Mouse (Mus musculus) small intestine, adult 10 weeks (tissue): ENCODE measurements around the gene Ppp1ca. TPM values are rescaled to one million over a fixed set of nuclear protein-coding genes. Genes with fewer than 3 reads are reported as not detected.

Experiments
- polyA plus RNA-seq: library from polyadenylated mRNA; stranded (reverse); fragments of 350-450 nt; fragmentation: Illumina TruSeq; extraction: RNeasy Lipid Tissue Mini Kit (QIAGEN cat#74804); gene quantifications from one replicate; pipeline ENCODE4 v1.2.3, GENCODE M21; 2014; ENCODE audit warnings: low replicate concordance

Ppp1ca gene
- 39.0 TPM for polyA plus RNA-seq

DNA sequence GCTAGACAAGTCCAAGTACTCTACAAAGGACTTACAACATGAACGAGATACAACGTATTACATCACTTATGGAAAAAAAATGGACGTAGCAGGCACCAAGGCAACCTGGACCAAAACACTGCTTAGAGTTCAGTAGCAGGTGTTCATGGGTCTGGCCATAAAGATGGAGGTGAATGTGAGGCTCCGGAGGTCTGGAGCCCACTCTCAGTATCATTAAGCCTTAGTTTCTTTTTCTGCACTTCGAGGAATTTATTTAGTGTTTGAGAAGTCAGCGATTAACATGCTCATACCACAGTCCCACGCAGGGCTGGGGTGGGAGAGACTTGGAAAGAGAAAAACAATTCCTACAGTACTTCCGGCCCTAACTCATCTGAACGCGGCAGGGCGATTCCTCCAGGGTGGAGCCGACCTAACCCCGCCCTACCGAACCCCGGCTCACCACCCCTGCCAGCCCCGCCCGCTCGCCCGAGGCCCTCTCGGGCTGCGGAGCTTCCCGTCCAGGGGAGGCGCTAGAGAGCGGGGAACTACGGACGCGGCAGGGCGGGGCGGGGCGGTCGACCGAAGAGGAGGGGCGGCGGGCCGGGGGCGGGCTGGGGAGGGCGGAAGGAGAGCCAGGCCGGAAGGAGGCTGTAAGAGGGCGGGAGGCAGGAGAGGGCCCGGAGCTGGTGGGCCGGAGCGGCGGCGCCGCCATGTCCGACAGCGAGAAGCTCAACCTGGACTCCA lies at the start of gene Ppp1ca:
Gene Ppp1ca, plus strand, starts transcription at position 538 of the 723 bp plus-strand sequence.

DNA sequence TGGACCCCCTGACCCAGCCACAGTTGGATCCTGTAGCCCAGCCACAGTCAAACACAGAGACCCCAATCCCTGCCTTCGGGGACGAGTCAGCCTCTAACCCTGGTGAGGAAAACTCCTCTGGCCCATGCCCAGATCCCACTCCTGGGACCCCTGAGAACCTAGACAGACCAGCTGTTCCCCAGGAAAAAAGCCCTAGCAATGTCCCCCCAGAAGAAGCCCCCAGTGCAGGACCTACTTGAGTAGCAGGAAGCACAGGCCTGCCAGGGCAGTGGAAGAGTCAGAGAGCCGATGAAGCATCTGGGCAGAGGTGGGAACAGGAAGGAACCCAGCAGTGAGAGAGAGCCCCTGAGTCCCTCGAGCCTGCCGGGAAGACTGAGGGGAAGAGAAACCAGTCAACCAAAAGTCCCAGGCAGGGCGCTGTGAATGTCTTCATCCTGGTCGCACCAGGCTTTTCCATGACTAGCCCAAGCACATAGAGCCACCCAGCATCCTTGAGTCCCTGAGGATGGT lies 48.1 kb upstream of the Ppp1ca start, which contains the start of gene Cabp4:
Gene Cabp4, minus strand, starts transcription at position 275 of the 510 bp plus-strand sequence.

DNA sequence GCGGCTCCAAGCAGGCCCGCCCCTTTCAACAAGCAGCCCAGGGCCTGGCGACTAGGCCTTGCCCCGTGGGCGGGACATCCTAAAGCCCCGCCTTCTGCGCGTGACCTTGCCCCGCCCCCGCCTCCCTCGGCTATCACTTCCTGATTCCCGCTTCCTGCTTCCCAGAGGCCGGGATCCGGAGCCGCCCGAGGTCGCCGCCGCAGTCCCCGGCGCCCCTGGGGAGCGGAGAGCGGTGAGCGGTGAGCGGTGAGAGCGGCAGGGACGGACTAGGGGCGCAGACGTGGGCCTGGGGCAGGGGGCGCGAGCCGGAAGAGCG lies 43.4 kb upstream of the Ppp1ca start, which contains the start of gene Coro1b:
Gene Coro1b, plus strand, starts transcription at position 129 of the 316 bp plus-strand sequence.

DNA sequence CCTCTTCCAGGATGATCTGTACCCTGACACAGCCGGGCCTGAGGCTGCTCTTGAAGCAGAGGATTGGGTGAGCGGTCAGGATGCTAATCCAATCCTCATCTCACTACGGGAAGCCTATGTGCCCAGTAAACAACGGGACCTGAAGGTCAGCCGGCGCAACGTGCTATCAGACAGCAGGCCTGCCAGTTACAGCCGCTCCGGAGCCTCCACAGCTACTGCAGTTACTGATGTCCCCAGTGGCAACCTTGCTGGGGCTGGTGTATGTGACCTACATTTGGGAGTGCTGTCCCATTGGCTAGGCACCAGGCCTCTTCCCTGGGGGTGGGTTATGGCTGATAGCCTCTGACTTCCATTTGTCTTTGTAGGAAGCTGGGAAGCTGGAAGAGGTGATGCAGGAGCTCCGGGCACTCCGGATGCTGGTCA lies 38.6 kb upstream of the Ppp1ca start, which contains the start of gene Ptprcap:
Gene Ptprcap, plus strand, starts transcription at position 373 of the 423 bp plus-strand sequence.

DNA sequence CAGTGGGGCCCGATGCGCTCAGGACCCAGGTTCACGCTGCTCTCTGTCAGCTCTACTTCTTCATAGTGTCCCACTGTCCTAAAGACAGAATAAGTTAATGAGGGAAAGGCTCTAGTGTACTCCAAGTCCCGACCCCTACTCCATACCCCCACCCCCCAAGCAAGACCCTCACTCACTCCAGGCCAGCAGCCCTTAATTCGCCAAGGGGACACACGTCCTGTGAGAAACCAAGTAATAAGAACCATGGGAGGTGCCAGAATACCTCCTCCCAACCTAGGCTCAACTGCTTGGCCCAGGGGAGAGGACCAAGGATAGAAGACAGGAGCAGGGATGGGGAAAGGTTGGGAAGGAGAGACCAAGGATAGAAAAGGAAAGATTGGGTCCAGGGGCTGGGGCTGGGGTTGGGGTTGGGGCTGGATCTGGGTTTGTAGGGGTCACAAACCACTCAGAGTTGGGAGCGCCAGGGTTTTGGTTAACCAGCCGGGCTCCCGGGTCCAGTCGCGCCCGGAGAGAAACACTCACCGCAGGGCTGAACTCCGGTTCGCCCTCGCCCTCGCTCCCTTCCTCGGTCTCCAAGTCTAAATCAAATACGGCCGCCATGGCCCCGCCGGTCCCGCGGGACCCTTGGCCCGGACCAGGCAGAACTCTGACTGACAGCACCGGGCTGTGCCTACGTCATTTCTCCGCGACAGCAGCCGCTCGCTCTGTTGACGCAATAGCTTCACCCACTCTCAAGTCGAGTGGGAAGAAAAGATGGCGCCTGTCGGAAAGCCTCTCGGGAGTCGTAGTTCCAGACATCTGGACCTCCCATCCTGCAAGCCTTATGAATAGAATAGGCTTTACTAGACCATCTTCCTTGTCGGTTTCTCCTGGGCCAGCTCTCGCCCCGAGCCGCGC lies 29.0 kb upstream of the Ppp1ca start, which contains the start of gene Rps6kb2:
Gene Rps6kb2, minus strand, starts transcription at position 709 of the 897 bp plus-strand sequence.

DNA sequence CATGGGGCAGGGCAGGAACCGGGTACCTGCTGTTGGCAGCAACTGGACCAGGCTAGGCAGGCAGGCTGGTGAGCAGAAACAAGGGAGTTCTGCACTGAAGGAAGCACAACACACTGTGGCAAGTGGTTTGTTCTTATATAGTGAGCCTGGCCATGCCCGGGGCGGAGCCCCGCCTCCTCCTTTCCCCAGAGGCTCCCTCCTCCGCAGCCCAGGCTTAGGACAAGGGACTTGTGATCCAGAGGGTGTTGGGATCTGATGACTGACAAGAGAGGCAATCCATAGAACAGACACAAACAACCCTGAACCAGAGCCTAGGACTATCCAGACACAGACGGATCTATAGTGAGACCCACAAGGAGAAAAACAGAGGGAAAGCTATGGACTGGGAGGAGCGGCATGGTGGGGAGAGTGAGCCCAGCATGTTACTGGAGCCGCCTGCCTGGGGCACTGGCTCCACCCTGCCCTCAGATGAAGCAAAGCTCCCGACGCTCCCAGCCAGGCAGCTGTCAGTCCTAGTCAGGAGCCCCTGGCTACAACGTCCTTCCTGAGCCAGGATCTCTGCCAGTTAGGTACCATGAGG lies 16.4 kb upstream of the Ppp1ca start, which contains the start of gene Carns1:
Gene Carns1, minus strand, starts transcription at position 112 of the 580 bp plus-strand sequence.

DNA sequence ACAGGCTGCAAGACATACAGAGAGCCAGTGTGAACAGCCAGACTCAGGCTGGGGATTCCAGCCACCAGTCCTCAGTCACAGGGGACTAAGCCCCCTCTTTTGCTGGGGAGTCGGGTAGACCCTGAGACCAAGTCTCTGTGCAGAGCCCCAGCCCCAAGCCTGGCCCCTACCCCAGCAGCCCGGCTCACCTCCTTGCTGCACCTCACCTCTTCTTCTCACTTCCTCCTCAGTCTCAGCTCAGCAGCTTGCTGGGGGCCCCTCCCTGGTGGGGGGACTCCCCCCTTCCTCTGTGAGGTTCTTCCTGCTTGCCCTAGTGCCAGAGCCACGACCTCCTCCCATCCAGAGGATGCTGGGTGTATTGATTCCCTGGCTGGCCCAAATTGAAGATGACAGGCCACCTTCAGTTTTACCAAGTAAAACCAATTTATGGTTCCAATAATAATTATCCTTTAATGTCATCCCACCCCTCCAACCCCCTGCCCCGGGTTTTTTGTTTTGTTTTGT lies 982 bp upstream of the Ppp1ca start, which contains the start of gene Tbc1d10c:
Gene Tbc1d10c, minus strand, starts transcription at position 454 of the 504 bp plus-strand sequence.

DNA sequence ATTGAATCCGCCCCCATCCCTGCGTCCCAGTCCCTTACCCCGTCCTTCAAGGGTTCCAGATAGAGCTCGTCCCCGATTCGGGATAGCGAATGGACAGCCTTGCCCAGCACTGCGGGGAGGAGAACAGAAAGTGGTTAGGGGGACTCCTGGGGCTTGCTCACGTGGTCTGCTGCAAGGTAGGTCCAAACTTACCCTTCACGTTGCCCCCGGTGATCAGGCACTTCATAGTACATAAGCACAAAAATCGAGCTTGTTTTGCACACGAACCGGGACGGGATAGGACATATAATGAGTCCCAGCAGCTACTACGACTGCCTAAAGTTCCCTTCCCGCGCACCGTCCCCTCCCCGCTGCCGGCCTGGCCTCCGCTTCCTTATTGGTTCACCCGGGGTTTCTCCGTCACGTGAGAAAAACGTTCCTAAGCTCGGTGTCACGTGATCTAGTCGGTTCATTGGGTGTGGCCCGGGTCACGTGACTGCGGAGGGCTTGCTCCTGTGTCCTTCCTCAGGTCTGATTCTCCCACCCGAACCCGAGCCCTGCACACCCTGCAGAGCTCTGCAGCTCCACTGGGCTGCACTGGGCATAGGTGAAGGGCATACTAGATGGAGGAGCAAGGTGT lies 9.5 kb downstream of the Ppp1ca start, which contains the start of gene Rad9a:
Gene Rad9a, minus strand, starts transcription at position 372 of the 619 bp plus-strand sequence.

DNA sequence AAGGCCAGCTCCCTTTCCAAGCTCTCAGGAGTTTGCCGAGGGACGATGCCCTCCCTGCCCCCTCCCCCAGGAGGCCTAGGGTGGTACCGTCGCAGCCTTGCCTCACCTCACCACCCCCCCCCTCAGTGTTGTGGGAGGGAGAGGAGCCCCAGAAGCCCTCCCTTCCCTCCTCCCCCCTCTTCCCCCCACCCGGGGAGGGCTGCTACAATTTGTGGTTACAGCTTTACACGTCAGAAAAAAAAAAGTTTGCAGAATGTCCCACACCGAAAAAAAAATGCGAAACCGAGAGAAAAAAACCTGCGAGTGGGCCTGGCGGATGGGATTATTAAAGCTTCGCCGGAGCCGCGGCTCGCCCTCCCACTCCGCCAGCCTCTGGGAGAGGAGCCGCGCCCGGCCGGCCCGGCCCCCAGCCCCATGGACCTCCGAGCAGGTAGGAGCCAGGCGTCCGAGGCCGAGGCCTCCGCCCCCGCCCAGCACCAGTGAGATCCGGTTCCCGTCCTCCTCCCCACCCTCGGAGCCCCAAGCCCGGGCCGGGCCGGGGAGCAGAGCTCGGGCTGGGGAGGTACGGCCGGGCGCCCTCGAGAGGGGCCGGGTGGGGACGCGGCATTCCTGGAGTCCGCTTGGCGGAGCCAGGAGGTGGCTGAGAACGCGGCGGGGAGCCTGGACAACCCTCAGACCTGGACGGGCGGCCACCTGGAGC lies 22.4 kb downstream of the Ppp1ca start, which contains the start of the genes Clcf1 and AC109138.7:
Gene Clcf1, plus strand, starts transcription at position 168 of the 700 bp plus-strand sequence.
Gene AC109138.7, plus strand, starts transcription at position 287 of the 700 bp plus-strand sequence.

DNA sequence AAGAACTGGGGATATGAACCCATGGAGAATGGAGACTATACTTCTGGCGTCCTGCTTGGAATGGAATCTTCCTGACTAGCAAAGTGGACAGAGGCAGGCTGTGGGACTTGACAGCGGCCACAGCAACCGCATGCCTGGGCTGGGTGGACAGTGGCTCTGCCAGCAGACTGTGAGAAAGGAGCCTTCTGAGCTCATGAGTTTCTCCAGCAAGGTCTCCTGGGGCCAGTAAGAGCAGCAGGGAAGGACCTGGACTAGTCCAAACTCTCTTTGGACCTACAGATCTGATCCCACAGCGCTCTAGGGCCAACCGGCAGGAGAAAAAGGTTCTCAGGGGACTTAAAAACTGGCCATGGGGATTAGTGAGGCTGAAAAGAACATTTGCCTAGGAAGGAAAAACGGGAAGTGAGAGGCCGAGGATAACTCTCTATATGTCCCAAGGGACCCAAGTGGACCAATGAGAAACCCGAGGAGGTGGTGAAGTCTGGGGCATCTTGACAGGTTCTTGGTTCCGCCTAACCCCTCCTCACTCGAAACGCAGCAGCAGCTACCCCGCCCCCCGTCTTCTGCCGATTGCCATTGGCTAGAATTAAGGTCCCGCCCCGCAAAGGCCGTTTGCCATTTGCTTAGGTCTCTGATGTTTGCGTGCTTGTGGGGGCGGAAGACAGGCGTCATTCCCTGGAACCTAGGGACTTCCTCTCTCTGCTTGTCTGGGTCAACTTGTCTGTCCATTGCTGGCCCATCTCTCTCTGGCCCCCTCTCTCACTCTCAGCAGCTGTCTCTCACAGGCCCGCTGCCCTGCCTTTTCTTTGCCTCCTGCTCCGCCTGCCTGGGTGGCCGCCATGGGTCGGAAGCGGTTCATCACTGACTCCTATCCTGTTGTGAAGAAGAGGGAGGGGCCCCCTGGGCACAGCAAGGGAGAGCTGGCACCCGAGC lies 39.7 kb downstream of the Ppp1ca start, which contains the start of gene Pold4:
Gene Pold4, plus strand, starts transcription at position 647 of the 933 bp plus-strand sequence.

Other genes starting within 250 kb of the Ppp1ca start
- gene Aldh3b3, start 233.4 kb upstream of the Ppp1ca start, polyA plus RNA-seq: not detected
- not detected for gene Aldh3b2, start 219.7 kb upstream of the Ppp1ca start, polyA plus RNA-seq
- gene Acy3, start 205.5 kb upstream of the Ppp1ca start, polyA plus RNA-seq: 5.0 TPM
- gene Tbx10, start 199.3 kb upstream of the Ppp1ca start, polyA plus RNA-seq: not detected
- gene Nudt8, start 191.5 kb upstream of the Ppp1ca start, polyA plus RNA-seq: not detected
- 0.19 TPM for gene Gm49405, start 191.4 kb upstream of the Ppp1ca start, polyA plus RNA-seq
- gene Doc2g, start 188.8 kb upstream of the Ppp1ca start, polyA plus RNA-seq: not detected
- 2.5 TPM for gene Ndufv1, start 179.3 kb upstream of the Ppp1ca start, polyA plus RNA-seq
- 15.3 TPM for gene Gstp1, start 154.1 kb upstream of the Ppp1ca start, polyA plus RNA-seq
- gene Gstp2, start 146.0 kb upstream of the Ppp1ca start, polyA plus RNA-seq: 8.5 TPM
- not detected for gene Gstp3, start 132.5 kb upstream of the Ppp1ca start, polyA plus RNA-seq
- not detected for gene Cabp2, start 110.5 kb upstream of the Ppp1ca start, polyA plus RNA-seq
- 2.9 TPM for gene Cdk2ap2, start 94.9 kb upstream of the Ppp1ca start, polyA plus RNA-seq
- gene Pitpnm1, start 92.1 kb upstream of the Ppp1ca start, polyA plus RNA-seq: 0.93 TPM
- gene Aip, start 66.2 kb upstream of the Ppp1ca start, polyA plus RNA-seq: not detected
- not detected for gene Gpr152, start 52.3 kb upstream of the Ppp1ca start, polyA plus RNA-seq
- gene Cabp4, start 48.0 kb upstream of the Ppp1ca start, polyA plus RNA-seq: 0.71 TPM
- 9.9 TPM for gene Coro1b, start 43.4 kb upstream of the Ppp1ca start, polyA plus RNA-seq
- gene Ptprcap, start 38.5 kb upstream of the Ppp1ca start, polyA plus RNA-seq: 1.9 TPM
- 1.9 TPM for gene Rps6kb2, start 28.7 kb upstream of the Ppp1ca start, polyA plus RNA-seq
- 0.67 TPM for gene Carns1, start 16.6 kb upstream of the Ppp1ca start, polyA plus RNA-seq
- 0.56 TPM for gene Tbc1d10c, start 781 bp upstream of the Ppp1ca start, polyA plus RNA-seq
- 1.7 TPM for gene Rad9a, start 9.6 kb downstream of the Ppp1ca start, polyA plus RNA-seq
- gene Clcf1, start 22.2 kb downstream of the Ppp1ca start, polyA plus RNA-seq: 0.33 TPM
- gene AC109138.7, start 22.3 kb downstream of the Ppp1ca start, polyA plus RNA-seq: not detected
- not detected for gene Pold4, start 39.8 kb downstream of the Ppp1ca start, polyA plus RNA-seq
- 4.9 TPM for gene Ssh3, start 77.1 kb downstream of the Ppp1ca start, polyA plus RNA-seq
- not detected for gene Ankrd13d, start 91.1 kb downstream of the Ppp1ca start, polyA plus RNA-seq
- 13.4 TPM for gene Grk2, start 114.2 kb downstream of the Ppp1ca start, polyA plus RNA-seq
- 54.0 TPM for gene Kdm2a, start 206.2 kb downstream of the Ppp1ca start, polyA plus RNA-seq
- 3.1 TPM for gene Rhod, start 247.4 kb downstream of the Ppp1ca start, polyA plus RNA-seq